Mouse (Mus musculus) lung, adult 18-20 months (tissue): ENCODE measurements around the gene Zzz3.
"Not testable (repeated sequence)": the region's sequence is repeated elsewhere in the genome, so short reads cannot be mapped to it uniquely, and the experiment has no call there.

ENCODE experiments used
- DNase-seq, 2 experiments: peaks; one replicate each; pipeline ENCODE4 v3.0.0; 2022; ENCODE audit warnings: mixed read lengths in 2 of 2

The Zzz3 gene

GRCm38 (mm10) chr3:152401964-152402670 is 6.8 kb downstream of the Zzz3 start:
- peak; percentile 17 to 51 for DNase-seq

- DNase-seq = no peak
Measured at GRCm38 (mm10) chr3:152402671-152403066, 7.4 kb downstream of the Zzz3 start.

- DNase-seq = no peak
Measured at GRCm38 (mm10) chr3:152403827-152404226, 8.6 kb downstream of the Zzz3 start.

GRCm38 (mm10) chr3:152405420-152405819 is 10.1 kb downstream of the Zzz3 start:
- DNase-seq = no peak

GRCm38 (mm10) chr3:152405978-152406640 is 10.8 kb downstream of the Zzz3 start:
- DNase-seq = no peak

- no peak for DNase-seq
Measured at GRCm38 (mm10) chr3:152410980-152411551, 15.8 kb downstream of the Zzz3 start.

- no peak for DNase-seq
Measured at GRCm38 (mm10) chr3:152412362-152412761, 17.1 kb downstream of the Zzz3 start.

GRCm38 (mm10) chr3:152428925-152429324 is 33.7 kb downstream of the Zzz3 start:
- DNase-seq = no peak

GRCm38 (mm10) chr3:152432677-152433076 is 37.4 kb downstream of the Zzz3 start:
- no peak for DNase-seq

GRCm38 (mm10) chr3:152435590-152435989 is 40.3 kb downstream of the Zzz3 start:
- DNase-seq = no peak

- DNase-seq = no peak
Measured at GRCm38 (mm10) chr3:152438068-152438467, 42.8 kb downstream of the Zzz3 start.

GRCm38 (mm10) chr3:152442795-152443194 is 47.5 kb downstream of the Zzz3 start:
- DNase-seq = no peak

GRCm38 (mm10) chr3:152444114-152444513 is 48.8 kb downstream of the Zzz3 start:
- no peak for DNase-seq

GRCm38 (mm10) chr3:152446966-152447365 is 51.7 kb downstream of the Zzz3 start:
- DNase-seq = no peak

GRCm38 (mm10) chr3:152453163-152453562 is 57.9 kb downstream of the Zzz3 start:
- DNase-seq = no peak

- no peak for DNase-seq
Measured at GRCm38 (mm10) chr3:152457308-152458035, 62.2 kb downstream of the Zzz3 start.

GRCm38 (mm10) chr3:152458875-152459274 is 63.6 kb downstream of the Zzz3 start:
- not testable (repeated sequence) for DNase-seq

GRCm38 (mm10) chr3:152460802-152461201 is 65.5 kb downstream of the Zzz3 start:
- DNase-seq = no peak

- DNase-seq = peak in 1 of 2 experiments; percentile 15
Measured at GRCm38 (mm10) chr3:152462038-152462547, 66.8 kb downstream of the Zzz3 start.

- peak in 1 of 2 experiments; percentile 41 for DNase-seq
Measured at GRCm38 (mm10) chr3:152462900-152463299, 67.6 kb downstream of the Zzz3 start.

GRCm38 (mm10) chr3:152464462-152464861 is 69.2 kb downstream of the Zzz3 start:
- DNase-seq = no peak

GRCm38 (mm10) chr3:152465338-152465737 is 70.1 kb downstream of the Zzz3 start:
- no peak for DNase-seq

- no peak for DNase-seq
Measured at GRCm38 (mm10) chr3:152466849-152467248, 71.6 kb downstream of the Zzz3 start.
